Mouse (Mus musculus): ENCODE measurements at regions not wholly inside any gene's neighbourhood (a gene's known extent, or its start where the extent isn't known, plus 50 kb on each side); places are given as distances from the start of the nearest gene placed in this dataset.

GRCm38 (mm10) chr15:5510056-5510455 lies 266.1 kb upstream of the Ptger4 start:
- DNase-seq (ENCODE audit: low read depth), result no peak

- no peak for DNase-seq (ENCODE audit: low read depth)
Observed at GRCm38 (mm10) chr15:5511046-5511445, 267.1 kb upstream of the Ptger4 start.

- no peak for DNase-seq (ENCODE audit: low read depth)
Observed at GRCm38 (mm10) chr15:5512546-5512945, 268.6 kb upstream of the Ptger4 start.

DNA sequence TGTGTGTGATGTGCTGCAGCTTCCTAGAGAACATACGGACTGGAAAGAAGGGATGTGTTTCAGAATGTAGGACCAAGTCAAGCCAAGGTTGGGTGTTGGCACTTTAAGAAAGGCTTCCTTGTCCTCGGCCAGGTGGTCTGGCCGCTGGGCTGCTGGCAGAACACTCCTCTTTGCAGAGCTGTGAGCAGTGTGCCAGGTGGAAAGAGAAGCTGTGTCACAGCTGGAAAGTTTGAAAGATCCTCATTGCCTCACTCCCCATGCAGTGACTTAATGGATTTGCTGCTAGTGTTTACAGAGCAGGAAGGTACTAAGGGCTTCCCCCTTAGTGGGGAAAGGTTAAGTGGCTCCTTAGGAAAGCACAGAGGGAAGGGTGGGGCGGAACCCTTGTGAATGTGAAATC lies 269.2 kb upstream of the Ptger4 start:
- DNase-seq (ENCODE audit: low read depth), result no peak

DNA sequence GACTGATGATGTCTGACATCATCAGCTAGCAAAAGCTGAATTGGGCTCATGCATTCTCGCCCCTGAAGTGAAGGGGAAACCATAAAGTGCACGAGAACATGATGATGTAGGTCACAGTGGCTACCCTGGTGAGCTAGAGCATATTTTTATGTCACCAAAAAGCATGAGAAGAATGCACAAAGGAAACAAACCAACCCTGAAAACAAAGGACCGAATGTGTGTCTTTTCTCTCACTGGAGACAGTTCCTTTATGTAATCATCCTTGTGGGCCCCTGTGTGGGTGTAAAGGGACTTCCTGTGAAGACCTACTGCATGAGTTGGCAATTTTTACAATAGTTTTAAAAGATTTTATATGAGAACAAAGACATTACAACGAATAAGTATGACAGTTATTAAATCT lies 270.2 kb upstream of the Ptger4 start:
- peak; percentile 33 for DNase-seq (ENCODE audit: low read depth)

DNA sequence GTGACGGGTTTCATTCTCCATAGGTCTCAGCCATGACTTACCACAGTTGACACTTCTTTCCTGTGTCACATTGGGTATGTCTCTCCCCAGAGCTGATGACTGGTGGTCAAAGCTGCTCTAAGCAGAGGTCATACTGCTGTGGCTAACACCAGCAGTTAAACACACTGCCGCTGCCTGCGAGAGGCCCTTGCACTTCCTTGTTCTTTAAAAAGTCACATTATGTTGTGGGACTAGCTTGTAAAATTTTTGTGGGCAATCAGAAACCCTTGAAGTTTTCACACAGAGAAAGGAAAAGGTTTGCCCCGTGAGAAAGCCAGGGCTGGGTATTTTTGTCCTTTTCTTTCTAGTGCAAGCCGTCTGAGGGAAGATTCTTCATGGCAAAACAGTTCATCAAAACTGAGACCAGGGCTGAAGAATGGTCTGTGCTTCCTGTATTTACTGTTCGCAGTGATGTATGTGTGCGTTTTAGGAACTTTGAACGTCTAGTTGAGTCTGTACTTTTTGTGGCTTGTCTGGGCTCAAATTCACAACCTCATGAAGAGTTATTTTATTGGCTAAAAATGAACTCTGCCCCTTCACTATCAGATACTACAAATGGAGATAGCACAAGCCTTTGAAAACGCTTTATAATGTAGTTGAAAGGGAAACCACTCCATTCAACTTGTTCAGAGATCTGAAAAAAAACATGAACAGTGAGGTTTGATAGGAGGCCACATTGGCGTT lies 273.4 kb upstream of the Ptger4 start:
- no peak for DNase-seq (ENCODE audit: low read depth)

DNA sequence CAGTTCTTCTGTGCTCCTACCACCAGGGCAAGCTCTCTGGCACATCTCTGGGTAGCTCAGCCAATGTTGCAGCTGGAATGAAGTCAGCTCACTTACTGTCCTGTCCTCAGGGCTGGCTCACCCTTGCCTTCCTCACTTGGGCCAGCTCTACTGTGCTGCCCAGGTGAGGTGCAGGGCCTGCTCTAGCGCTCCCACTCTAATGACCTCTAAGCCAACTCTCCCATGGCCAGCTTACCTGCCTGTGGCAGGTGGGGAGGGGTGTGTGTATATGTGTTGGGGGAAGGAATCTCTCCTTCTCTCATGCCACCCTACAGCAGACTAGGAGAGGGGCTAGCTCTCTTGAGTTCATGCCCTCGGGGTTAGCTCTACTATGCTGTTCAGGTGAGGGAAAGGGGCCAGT lies 275.6 kb upstream of the Ptger4 start:
- DNase-seq (ENCODE audit: low read depth), result no peak

DNA sequence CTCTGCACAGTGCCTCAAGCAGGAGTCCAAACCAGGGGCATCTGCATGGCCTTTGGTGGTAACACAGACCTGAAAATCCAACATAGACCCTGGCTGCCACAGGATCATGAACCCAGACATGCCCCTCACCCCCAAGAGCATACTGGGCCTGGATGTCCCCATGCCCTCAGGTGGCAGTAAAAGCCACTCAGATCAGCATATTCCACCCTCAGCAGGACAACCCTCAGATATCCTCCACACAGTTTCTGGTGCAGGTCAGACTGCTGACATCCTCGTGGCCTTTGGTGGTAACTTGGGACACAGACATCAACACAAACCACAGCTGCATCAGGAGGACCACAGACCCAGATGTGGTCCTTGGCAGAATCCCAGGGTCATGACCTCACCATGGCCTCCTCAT lies 276.0 kb upstream of the Ptger4 start:
- DNase-seq (ENCODE audit: low read depth), result no peak

- DNase-seq (ENCODE audit: low read depth), result no peak
Observed at GRCm38 (mm10) chr15:5528619-5529018, 284.6 kb upstream of the Ptger4 start.

DNA sequence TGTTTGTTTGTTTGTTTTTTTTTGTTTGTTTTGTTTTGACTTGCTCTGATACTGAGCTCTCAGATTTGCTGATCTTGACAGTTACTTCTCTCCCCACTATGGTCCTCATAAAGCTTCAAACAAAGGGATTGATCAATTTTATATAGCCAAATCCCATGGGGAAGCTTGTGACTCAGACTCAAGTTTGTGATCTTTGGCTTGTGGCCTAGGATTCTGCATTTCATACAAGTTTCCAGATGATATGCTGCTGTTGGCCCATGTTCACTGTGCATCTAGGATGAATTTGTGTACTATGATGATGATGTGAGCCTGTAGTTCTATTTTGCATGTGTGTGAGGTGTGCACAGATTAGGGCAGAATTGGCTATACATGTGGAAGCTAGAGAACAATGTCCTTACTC lies 289.7 kb upstream of the Ptger4 start:
- no peak for DNase-seq (ENCODE audit: low read depth)

DNA sequence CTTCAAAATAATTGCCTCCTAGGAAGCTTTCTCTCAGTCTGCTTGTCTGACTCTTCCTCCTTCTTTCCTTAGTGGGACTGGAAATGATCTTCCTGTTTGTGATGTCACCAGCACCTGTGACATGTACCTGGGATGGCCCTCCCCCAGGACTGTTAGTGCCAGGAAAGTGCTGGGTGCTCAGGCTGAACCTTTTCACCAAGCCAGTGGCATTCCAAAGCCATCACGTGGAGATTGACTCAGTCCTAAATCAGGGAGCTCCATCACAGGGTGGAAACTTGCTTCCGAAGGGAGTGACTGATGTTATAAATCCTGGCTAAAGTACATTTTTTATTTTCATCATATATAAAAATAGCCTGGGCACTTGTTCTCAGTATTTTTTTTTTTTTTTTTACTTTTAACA lies 293.4 kb upstream of the Ptger4 start:
- no peak for DNase-seq (ENCODE audit: low read depth)

DNA sequence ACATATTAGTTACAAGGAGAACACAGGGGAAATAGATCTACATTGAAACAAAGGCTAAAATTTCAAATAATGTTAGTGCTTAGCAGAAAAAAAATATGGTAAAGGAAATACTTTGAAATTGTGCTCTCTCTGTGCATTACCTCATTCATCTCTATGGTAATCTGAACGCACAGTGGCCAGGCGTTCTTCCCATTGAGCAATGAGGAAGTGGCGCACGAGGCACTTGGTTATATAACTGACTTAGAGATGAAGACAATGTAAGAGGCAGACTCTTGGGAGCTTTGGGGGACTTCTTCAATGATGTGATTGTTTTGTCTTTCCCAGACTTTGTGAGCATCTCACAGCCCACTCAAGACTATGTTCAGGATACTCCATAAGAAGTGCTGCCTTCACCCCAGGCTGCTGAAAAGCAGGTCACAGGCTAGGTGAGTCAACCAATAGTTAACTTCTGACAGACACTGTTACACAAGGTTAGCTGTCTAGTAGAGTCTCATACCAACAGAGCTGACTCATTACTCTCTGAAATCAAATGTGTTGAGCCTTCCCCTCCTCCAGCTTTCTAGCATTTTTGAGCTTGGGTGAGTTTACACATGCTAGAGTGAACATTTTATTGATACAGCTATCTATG lies 295.4 kb upstream of the Ptger4 start:
- DNase-seq (ENCODE audit: low read depth), result peak; percentile 49

- no peak for DNase-seq (ENCODE audit: low read depth)
Observed at GRCm38 (mm10) chr15:5554526-5554925, 310.5 kb upstream of the Ptger4 start.

GRCm38 (mm10) chr15:5554926-5555325 lies 310.9 kb upstream of the Ptger4 start:
- DNase-seq (ENCODE audit: low read depth), result no peak

GRCm38 (mm10) chr15:5555381-5556066 lies 311.5 kb upstream of the Ptger4 start:
- DNase-seq (ENCODE audit: low read depth), result no peak

DNA sequence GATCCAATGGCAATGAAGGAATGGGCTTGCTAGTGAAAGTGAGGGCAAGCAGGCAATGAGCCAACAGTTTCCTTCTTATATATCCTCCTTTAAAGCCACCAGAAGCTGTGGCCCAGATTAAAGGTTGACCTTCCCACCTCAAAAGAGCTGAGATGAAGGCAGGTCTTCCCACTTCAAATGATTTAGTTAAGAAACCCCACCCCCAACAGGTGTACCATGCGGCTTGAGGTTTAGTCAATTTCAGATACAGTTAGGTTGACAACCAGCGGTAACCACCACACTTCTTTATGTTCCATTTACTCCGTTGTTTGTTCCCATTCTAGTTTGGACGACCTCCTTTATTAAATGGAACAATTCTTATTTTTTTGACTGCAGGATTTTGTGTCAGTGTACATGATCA lies 317.8 kb upstream of the Ptger4 start:
- DNase-seq (ENCODE audit: low read depth), result no peak

GRCm38 (mm10) chr15:5574366-5574765 lies 330.4 kb upstream of the Ptger4 start:
- DNase-seq (ENCODE audit: low read depth), result no peak

GRCm38 (mm10) chr15:5579559-5579958 lies 335.6 kb upstream of the Ptger4 start:
- no peak for DNase-seq (ENCODE audit: low read depth)

DNA sequence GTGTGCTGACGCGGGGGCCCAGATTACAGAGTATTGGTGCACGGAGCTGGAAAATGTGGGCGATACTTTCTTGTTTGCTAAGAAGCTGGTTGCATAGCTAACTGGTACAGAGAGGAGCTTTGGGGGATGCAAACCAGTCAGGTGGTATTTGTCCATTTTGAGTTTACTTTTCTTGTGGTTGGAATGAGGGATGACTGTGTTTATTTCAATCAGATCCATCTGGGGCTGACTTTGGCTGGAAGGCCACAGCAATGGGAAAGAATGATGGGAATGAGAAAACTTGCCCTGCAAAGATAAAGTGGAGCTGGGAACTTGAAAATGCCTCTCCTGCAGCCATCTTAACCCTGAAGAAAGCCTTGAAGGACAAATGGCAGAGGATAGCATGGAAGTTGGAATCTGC lies 336.4 kb upstream of the Ptger4 start:
- DNase-seq (ENCODE audit: low read depth), result no peak

DNA sequence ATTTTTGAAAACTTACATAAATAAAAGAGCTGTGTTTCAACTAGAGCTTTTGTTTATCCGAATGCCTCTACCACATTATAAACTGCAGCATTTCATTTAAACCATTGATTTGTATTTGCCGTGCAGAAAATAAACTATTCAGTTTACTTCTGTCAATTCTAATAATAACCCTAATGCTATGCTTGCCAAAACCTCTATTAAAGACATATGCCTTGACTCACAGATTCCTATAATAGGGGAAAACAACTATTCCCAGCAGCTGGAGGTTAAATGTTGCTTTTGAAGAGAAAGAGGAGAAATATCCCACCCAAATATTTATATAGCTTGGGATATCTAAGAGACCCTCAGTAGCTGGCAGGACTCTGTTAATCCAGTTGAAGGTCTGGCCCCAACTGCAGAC lies 340.4 kb upstream of the Ptger4 start:
- no peak for DNase-seq (ENCODE audit: low read depth)

DNA sequence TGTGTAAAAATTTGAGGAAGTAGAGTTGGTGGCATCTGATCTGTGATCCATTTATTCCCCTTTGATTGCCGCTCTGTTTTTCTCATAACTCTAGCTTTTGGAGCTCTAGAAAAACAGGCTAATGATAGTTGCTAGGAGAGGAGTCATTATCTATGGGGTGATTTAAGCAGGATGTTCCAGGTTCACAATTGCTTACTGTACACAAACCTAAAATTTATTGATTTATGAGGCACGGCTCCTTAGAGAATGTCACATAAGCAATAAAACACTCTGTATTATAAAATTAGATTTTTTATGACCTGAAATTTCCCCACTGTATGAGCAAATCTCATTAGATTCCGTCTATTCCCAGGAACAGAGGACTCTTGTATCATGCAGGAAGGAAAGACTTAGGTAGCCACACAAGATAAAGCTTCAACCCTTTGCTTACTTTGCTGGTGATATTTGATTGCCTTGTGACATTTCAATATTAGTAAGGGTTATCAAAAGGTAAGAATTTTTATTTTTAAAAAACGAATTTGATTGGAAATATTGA lies 360.8 kb upstream of the Ptger4 start:
- no peak for DNase-seq (ENCODE audit: low read depth)

DNA sequence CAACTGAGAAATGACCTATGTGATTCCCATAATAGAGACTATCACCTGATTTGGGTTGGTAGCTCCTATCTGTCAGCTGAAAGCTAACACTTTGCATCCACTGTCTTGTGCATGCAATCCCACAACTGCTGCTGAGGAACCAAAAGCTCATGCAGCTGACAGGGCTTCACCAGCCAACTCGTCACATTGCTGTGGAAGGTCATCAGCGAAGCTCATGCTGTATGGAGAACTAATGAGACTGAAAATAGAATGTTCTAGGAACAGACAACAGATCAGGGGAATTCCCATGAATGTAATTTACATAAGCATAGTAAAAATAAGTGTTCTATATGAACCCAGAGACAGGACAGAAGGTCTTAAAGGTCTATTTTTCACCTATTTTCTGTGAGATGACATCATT lies 363.5 kb upstream of the Ptger4 start:
- no peak for DNase-seq (ENCODE audit: low read depth)

DNA sequence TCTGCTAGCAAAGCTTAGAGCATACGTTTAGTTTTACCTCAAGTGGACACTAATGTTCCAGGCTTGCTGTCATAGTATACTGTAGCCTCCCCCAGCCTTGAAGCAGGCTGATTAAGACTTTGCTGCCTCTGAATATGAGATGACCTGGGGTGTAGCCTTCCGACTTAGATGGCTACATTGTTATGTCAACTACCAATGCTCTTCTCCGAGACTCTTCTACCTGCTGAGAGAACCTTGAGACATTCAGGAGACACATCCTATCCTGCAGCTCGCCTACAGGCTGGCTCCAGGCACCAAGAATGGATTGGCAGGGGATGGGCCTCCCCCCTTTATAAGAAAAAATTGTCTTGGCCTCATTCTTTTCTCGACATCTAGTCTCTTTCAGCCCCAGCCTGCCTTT lies 379.0 kb upstream of the Ptger4 start:
- no peak for DNase-seq (ENCODE audit: low read depth)
